Mouse (Mus musculus) ES-Bruce4 (cell line): ENCODE results near the gene Mdm2. TPM values are rescaled to one million over a fixed set of nuclear protein-coding genes. Genes with fewer than 3 reads are reported as not detected.
A peak's percentile ranks its signal among the peaks of the same experiment; 100 is the strongest.

ENCODE experiments used
- H3K27ac ChIP-seq: 2 replicates; pipeline ENCODE4 v1.5.1; 2012; ENCODE audit warnings: low read length, inconsistent platforms; ENCODE audit not compliant: insufficient read depth
- H3K27me3 ChIP-seq: 2 replicates; pipeline ENCODE4 v1.6.1; 2012; ENCODE audit warnings: mild to moderate bottlenecking, low read length, inconsistent platforms; ENCODE audit not compliant: control insufficient read depth, poor library complexity, insufficient read depth, severe bottlenecking
- H3K36me3 ChIP-seq: 2 replicates; pipeline ENCODE4 v1.6.1; 2012; ENCODE audit warnings: inconsistent platforms, mild to moderate bottlenecking, low read length, moderate library complexity; ENCODE audit not compliant: control insufficient read depth, poor library complexity, insufficient read depth, severe bottlenecking
- H3K4me1 ChIP-seq: one replicate; pipeline ENCODE4 v1.8.1; 2011; ENCODE audit warnings: low read length; ENCODE audit not compliant: control insufficient read depth, insufficient read depth
- H3K4me3 ChIP-seq: 2 replicates; pipeline ENCODE4 v1.5.1; 2011; ENCODE audit warnings: low read depth, mild to moderate bottlenecking, low read length
- H3K9ac ChIP-seq: 2 replicates; pipeline ENCODE4 v1.6.1; 2012; ENCODE audit warnings: low read depth, mild to moderate bottlenecking, inconsistent platforms; ENCODE audit not compliant: poor library complexity, severe bottlenecking
- H3K9me3 ChIP-seq: replicated peaks from 2 replicates; pipeline ENCODE4 v1.6.1; 2012; ENCODE audit warnings: mild to moderate bottlenecking, low read length, inconsistent platforms; ENCODE audit not compliant: control insufficient read depth, poor library complexity, insufficient read depth, severe bottlenecking
- CTCF ChIP-seq: IDR thresholded peaks from one replicate; pipeline ENCODE4 v1.8.1; 2011; ENCODE audit warnings: low read depth, low read length
- EP300 ChIP-seq: IDR thresholded peaks from 2 replicates; pipeline ENCODE4 v1.6.1; 2011; ENCODE audit warnings: low read depth, low read length; ENCODE audit not compliant: insufficient read depth
- POLR2A ChIP-seq: IDR thresholded peaks from one replicate; pipeline ENCODE4 v1.8.1; 2011; ENCODE audit warnings: low read length; ENCODE audit not compliant: insufficient read depth
- polyA plus RNA-seq: library from polyadenylated mRNA; stranded (reverse); fragments of >200 nt; gene quantifications from 2 replicates; pipeline ENCODE4 v1.2.4, GENCODE M21; 2011; ENCODE audit warnings: low read depth; ENCODE audit not compliant: missing spikeins, insufficient read depth, insufficient read length

Gene Mdm2
- polyA plus RNA-seq, 1 experiment = 325 TPM

- Histone ChIP-seq H3K27me3 (no peaks in the 10 kb centered on the region), H3K9me3 (no peaks in the 10 kb centered on the region), H3K36me3 (no peaks in the 10 kb centered on the region), H3K4me1 (peaks cover 2% of the 10 kb centered on the region), H3K27ac (no peak overlapping the region), H3K4me3 (peak overlapping the region; percentile 11), H3K9ac (no peak overlapping the region)
- TF ChIP-seq POLR2A = no peak
Observed at GRCm38 (mm10) chr10:117663865-117664200, 46.7 kb downstream of the Mdm2 start.

- Histone ChIP-seq H3K9me3 (no peaks in the 10 kb centered on the region), H3K4me1 (peaks cover 2% of the 10 kb centered on the region), H3K27me3 (no peaks in the 10 kb centered on the region), H3K36me3 (no peaks in the 10 kb centered on the region), H3K4me3 (no peak overlapping the region), H3K9ac (no peak overlapping the region), H3K27ac (no peak overlapping the region)
- TF ChIP-seq CTCF (no peak), POLR2A (no peak), EP300 (no peak)
Observed at GRCm38 (mm10) chr10:117663056-117663864, 47.3 kb downstream of the Mdm2 start.

- no peaks in the 10 kb centered on the region for H3K9me3 ChIP-seq
- no peaks in the 10 kb centered on the region for H3K27me3 ChIP-seq
- no peak overlapping the region for H3K4me3 ChIP-seq
- no peak overlapping the region for H3K27ac ChIP-seq
- H3K4me1 ChIP-seq = peaks cover 2% of the 10 kb centered on the region
- H3K36me3 ChIP-seq = no peaks in the 10 kb centered on the region
- H3K9ac ChIP-seq = no peak overlapping the region
- TF ChIP-seq POLR2A = no peak
- no peak for TF ChIP-seq EP300
- TF ChIP-seq CTCF = no peak
Observed at GRCm38 (mm10) chr10:117662316-117663055, 48.1 kb downstream of the Mdm2 start.

- Histone ChIP-seq H3K9ac (no peak overlapping the region), H3K27ac (no peak overlapping the region)
Observed at GRCm38 (mm10) chr10:117659819-117660218, 50.7 kb downstream of the Mdm2 start.

GRCm38 (mm10) chr10:117659430-117659813 is 51.1 kb downstream of the Mdm2 start:
- no peak overlapping the region for H3K4me3 ChIP-seq
- TF ChIP-seq POLR2A (no peak), CTCF (no peak), EP300 (no peak)
- H3K4me1 ChIP-seq = peaks cover 2% of the 10 kb centered on the region
- H3K9ac ChIP-seq = no peak overlapping the region
- no peak overlapping the region for H3K27ac ChIP-seq
- no peaks in the 10 kb centered on the region for H3K36me3 ChIP-seq
- H3K27me3 ChIP-seq = no peaks in the 10 kb centered on the region
- H3K9me3 ChIP-seq = no peaks in the 10 kb centered on the region

More at GRCm38 (mm10) chr10:117659819-117660218, 50.7 kb downstream of the Mdm2 start:
- Histone ChIP-seq H3K27me3 (no peaks in the 10 kb centered on the region), H3K4me1 (peaks cover 2% of the 10 kb centered on the region), H3K4me3 (no peak overlapping the region), H3K9me3 (no peaks in the 10 kb centered on the region), H3K36me3 (no peaks in the 10 kb centered on the region)
- TF ChIP-seq CTCF = no peak
- no peak for TF ChIP-seq POLR2A
- TF ChIP-seq EP300 = no peak
